Mouse (Mus musculus) adrenal gland, postnatal 4 days (tissue): ENCODE measurements around the gene Irs1. TPM values are rescaled to one million over a fixed set of nuclear protein-coding genes. Genes with fewer than 3 reads are reported as not detected.

Experiments
- DNase-seq, 2 experiments: peaks; one replicate each; pipeline ENCODE4 v3.0.0; 2021 to 2022; ENCODE audit warnings: low spot score in 2 of 2, mixed read lengths in 2 of 2
- total RNA-seq, 2 experiments: library from RNA; stranded (reverse); gene quantifications; 2 replicates each; pipeline ENCODE4 v1.2.3; 2021

Gene Irs1
- total RNA-seq, 2 experiments from 2014 or later, result 24.2 to 28.6 TPM

DNA sequence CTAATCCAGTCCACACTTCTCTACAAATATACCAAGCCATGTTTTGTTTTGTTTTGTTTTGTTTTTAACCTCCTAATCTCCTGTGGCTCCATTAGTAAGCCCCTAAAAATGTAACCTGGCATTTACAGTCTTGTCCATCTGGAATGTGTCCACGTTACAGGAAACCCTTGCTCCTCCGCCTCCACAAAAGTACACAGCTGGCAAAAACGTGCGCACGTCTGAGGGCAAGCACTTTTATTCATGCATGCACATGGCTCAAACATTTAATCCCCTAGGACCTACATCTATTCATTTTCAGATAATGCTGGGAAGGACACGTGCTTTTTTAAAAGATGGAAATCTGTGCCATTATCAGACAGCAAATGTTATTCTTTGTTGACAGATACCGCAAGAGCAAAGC, 32.9 kb downstream of the Irs1 start:
- DNase-seq, result no peak

DNA sequence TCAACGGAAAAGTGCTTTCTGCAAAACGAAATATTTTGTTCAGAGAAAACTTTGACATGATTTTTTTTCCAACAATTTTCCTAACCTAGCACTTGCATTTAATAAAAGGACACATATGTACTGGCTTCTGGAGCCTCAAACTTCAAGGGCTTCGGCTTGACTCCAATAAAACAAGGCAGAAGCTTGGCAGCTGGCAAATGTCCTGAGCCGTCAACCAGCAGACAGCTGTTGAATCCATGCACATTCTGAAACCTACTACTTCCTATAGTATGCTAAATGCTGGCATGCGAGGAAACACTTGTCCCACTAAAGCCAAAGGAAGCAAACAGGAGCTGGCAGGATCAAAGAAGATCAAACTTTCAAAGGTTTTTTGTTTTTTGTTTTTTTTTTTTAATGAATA, 33.8 kb downstream of the Irs1 start:
- DNase-seq, result no peak

DNA sequence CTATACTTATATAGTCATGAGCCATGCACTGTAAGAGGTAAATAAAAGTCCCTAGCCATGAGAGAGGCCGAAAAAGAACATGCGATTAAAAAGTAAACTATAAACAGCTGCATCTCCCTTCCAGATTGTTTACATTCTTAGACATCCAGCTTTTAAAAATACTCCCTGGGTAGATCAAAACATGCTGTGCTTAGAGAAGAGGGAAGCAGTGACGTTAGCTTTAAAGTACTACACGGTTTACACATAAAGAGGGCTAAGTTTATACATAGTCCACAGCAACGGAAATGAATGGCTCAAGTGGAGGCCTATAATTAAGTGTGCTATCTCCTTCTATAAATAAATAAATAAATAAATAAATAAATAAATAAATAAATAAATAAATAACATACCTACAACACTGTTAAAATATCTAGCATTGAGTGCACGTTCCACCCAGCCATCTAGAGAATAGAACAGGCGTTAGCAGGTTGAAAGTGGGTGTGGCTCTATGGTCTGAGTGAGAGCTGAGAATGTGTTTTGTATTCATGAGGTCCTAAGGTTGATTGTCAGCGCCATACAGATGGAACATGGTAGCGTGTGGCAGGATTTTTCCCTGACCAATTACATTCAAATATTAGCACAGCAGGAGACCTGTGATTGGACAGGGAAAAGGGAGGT, 37.3 kb downstream of the Irs1 start:
- DNase-seq, result no peak

GRCm38 (mm10) chr1:82247221-82247951, 43.8 kb downstream of the Irs1 start:
- DNase-seq, result no peak

- no peak for DNase-seq
Observed at GRCm38 (mm10) chr1:82245002-82245401, 46.2 kb downstream of the Irs1 start.

DNA sequence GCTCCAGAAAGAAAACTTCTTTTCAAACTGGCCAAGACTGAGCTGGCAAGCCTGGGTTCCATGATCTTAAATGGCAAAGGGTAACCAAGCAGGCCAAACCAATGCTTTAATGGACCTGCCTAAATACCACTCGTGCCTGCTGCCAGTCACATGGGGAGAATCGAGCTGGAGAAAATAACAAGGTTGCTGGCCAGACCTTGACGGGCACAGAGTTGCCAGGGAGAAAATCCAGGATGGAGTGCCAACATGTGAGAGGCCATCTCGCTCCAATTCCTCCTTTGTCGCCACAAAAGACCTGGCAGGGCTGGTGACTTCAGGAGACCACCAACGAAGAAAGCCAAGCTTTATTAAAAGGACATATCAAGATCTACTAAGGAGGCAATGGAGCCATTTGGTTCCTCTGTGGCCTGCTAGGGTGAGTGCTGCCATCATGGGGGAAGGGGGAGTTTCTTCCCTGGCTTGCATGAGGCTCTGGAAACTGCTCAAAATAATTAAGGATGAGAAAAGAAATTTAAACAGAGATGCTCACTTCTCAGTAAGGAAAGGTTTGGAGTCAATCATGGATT, 47.9 kb downstream of the Irs1 start:
- no peak for DNase-seq

- DNase-seq, result no peak
Observed at GRCm38 (mm10) chr1:82239409-82240201, 51.6 kb downstream of the Irs1 start.

- no peak for DNase-seq
Observed at GRCm38 (mm10) chr1:82238245-82238644, 53.0 kb downstream of the Irs1 start.

- no peak for DNase-seq
Observed at GRCm38 (mm10) chr1:82235455-82236104, 55.6 kb downstream of the Irs1 start.

GRCm38 (mm10) chr1:82234616-82235015, 56.6 kb downstream of the Irs1 start:
- no peak for DNase-seq

DNA sequence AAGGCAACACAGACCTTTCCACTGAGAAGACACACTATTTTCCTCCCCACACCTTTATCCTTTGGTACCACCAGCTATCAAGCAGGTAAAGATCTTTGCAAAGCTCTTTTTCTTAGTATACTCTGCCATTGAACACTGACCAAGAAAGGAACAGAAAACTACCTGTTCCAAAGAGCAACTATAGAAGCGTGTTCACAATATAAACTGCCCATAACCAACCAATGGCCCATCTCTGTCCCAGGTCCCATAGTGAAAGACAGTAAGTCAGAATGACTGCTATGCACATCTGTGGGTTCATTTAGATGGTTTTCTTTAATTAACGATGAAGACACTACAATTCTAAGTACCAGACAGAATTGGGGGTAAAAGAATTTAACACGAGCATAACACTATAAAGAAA, 58.4 kb downstream of the Irs1 start, which contains the start of gene Gm9747:
Gene Gm9747 (plus strand): TSS at position 301 of the 400 bp plus-strand sequence.
- no peak for DNase-seq

DNA sequence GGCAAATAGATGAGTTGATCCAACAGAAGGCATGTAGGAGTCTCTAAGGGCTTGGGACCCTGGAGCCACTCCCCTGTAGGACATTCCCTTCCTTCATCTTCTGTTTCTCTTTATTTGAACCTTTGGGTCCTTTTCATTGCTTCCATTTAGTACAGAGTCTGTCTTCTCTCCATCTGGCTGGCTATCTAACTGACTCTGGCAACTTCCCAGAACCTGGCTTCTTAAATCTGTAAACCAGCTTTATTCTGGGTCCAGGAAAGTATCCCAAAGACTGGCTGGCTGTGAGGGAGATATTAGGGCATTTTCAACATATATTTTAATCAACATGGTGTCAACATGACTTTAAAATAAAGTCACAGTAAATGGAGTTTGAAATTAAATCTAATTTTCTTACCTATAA, 62.4 kb downstream of the Irs1 start:
- no peak for DNase-seq

- no peak for DNase-seq
Observed at GRCm38 (mm10) chr1:82223042-82223795, 68.0 kb downstream of the Irs1 start.

GRCm38 (mm10) chr1:82221462-82221861, 69.8 kb downstream of the Irs1 start:
- DNase-seq, result no peak

- no peak for DNase-seq
Observed at GRCm38 (mm10) chr1:82220673-82221396, 70.4 kb downstream of the Irs1 start.

DNA sequence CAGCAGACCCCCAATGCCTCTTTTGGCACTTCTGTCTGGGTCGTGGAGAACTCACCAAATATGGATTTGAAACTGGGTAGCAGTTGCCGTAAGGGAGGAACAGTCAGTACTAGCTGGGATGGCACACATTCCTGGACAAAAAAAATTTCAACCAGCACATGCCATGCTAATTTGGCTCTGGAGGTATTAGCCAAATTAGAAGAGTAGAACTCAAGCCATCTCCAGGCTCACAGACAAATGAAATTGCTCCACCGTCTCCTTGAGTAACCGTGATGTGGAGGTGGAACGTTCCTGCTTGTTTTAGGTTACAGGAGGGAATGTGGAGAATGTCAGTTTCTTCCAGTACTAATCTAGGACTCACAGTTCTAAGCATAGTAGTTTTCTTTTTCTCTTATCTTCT, 83.7 kb downstream of the Irs1 start:
- no peak for DNase-seq

GRCm38 (mm10) chr1:82200636-82201035, 90.6 kb downstream of the Irs1 start:
- DNase-seq, result no peak

DNA sequence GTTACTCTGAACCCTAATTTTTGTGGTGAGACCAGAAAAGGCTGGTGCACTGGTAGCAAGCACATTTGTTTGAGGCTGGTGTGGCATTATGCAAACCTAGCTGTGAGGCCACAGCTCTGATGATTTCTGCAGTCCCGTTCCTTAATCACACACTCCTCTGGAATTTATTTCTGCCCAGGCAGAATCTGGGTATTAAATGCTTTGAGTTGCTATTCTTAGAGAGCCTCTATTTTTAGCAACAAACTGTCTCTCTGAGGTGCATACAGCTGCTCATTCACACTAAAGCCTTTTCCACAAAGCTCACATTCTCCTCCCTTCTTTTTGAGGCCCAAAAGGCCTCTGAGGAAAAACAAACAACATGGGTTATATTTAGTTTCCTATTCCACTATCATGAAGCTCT, 91.3 kb downstream of the Irs1 start:
- DNase-seq, result no peak

DNA sequence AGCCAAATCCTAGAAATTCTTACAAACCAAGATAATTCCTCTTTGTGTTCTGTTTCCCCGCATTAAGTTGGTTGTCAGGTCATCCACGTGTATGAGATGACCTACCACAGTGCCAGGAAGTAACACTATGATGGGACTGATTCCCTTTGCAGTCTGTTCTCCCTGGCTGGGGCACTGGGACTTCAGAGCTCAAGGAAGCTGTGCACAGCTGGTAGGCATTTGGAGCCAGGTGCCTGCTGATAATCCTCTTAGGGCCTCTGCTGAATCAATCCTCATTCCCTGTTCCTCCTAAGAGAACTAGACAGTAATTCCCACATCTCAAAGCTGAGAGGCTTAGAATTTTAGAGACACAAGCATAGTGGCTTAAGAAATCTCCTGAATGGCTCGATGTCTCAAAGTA, 99.6 kb downstream of the Irs1 start:
- no peak for DNase-seq

DNA sequence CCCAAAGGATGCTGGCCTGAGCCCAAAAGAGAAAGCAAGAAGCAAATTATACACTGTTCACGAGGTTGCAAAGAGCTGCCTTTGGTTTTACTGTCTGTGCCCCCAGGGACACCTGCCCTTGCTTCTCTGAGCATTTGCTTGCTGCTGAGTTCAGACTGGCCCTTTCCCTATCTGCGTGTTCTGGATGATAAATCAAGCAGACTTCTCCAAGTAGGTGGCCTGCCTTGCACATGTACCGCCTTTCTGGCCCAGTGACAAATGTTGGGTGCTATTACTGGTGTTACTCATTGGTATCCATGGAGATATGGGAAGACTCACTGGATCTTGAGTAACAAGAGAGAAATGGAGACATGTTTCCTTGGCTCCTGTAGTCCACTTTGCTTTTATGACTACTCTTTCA, 101.7 kb downstream of the Irs1 start:
- DNase-seq, result peak; percentile 13 to 52
